Mouse (Mus musculus) heart, postnatal 4 days (tissue): ENCODE data around the gene Olfr875. TPM values are rescaled to one million over a fixed set of nuclear protein-coding genes. Genes with fewer than 3 reads are reported as not detected.

ENCODE experiments used
- total RNA-seq, 2 experiments: library from RNA; stranded (reverse); gene quantifications; 2 replicates each; pipeline ENCODE4 v1.2.3; 2021

The Olfr875 gene
- total RNA-seq, 2 experiments from 2014 or later, result not detected

Other genes with a start within 250 kb of the Olfr875 start
- gene Esam, start 243.8 kb upstream of the Olfr875 start, total RNA-seq, result 10 to 100 TPM; 88.8 to 91.3 TPM
- 1 to 10 TPM; 6.4 to 7.9 TPM for gene Vsig2, start 232.6 kb upstream of the Olfr875 start, total RNA-seq
- 1 to 10 TPM; 2.0 to 3.1 TPM for gene Nrgn, start 219.0 kb upstream of the Olfr875 start, total RNA-seq
- 1 to 10 TPM; 6.5 to 6.6 TPM for gene Siae, start 216.2 kb upstream of the Olfr875 start, total RNA-seq
- 1 to 10 TPM; 2.4 to 4.5 TPM for gene Spa17, start 158.1 kb upstream of the Olfr875 start, total RNA-seq
- 10 to 100 TPM; 60.8 to 61.8 TPM for gene Tbrg1, start 114.5 kb upstream of the Olfr875 start, total RNA-seq
- gene Panx3, start 102.6 kb upstream of the Olfr875 start, total RNA-seq, result not detected
- not detected for gene Olfr160, start 55.6 kb upstream of the Olfr875 start, total RNA-seq
- not detected for gene Olfr874, start 26.8 kb upstream of the Olfr875 start, total RNA-seq
- not detected for gene Olfr876, start 31.2 kb downstream of the Olfr875 start, total RNA-seq
- gene Olfr877, start 82.4 kb downstream of the Olfr875 start, total RNA-seq, result not detected
- gene Olfr145, start 124.9 kb downstream of the Olfr875 start, total RNA-seq, result not detected
- not detected for gene Olfr878, start 146.0 kb downstream of the Olfr875 start, total RNA-seq
- gene Olfr881, start 220.0 kb downstream of the Olfr875 start, total RNA-seq, result not detected